Mouse (Mus musculus): ENCODE measurements around the gene Slfn5. TPM values are rescaled to one million over a fixed set of nuclear protein-coding genes. Genes with fewer than 3 reads are reported as not detected.
A peak's percentile ranks its signal among the peaks of the same experiment; 100 is the strongest.
"Not testable (repeated sequence)": the region's sequence is repeated elsewhere in the genome, so short reads cannot be mapped to it uniquely, and the experiment has no call there.

The Slfn5 gene
- polyA plus RNA-seq, 2 experiments, result 0.54 to 0.84 TPM

DNA sequence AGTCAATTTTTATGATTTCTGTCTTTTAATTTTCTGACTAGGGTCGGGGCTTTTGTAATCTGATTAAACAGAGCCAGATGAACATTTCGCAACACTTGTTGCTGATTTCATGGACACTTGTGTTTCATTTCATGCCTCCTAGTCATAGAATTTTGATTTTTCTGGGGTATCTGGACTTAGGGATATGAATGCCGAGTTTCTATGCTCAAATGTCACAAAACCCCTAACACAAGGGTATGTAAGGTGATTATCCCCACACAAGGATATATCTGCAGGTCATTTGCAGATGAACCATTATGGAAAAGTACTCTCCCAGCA, 21.6 kb upstream of the Slfn5 start:
- DNase-seq (ENCODE audit: low read depth in 3 of 3, low spot score in 3 of 3) (no peak), ATAC-seq (ENCODE audit: insufficient read depth) (no peak)
- H3K27ac ChIP-seq, result no peak overlapping the region
- H3K27me3 ChIP-seq (ENCODE audit: control insufficient read depth, insufficient read depth, low read length), result peaks cover 63% of the 10 kb centered on the region
- no peaks in the 10 kb centered on the region for H3K36me3 ChIP-seq (replicated peaks; ENCODE audit: control insufficient read depth, insufficient read depth, low read depth)
- H3K4me3 ChIP-seq (ENCODE audit: insufficient read depth in 1 of 2, low read depth in 2 of 2, low read length in 2 of 2), result no peak overlapping the region
- no peak for TF ChIP-seq EP300 (IDR thresholded peaks at IDR 0.05; ENCODE audit: low read depth)
- TF ChIP-seq CTCF (IDR thresholded peaks at IDR 0.05; ENCODE audit: low read depth), result no peak
- no peak overlapping the region for H3K4me2 ChIP-seq (ENCODE audit: low read depth)
- no peaks in the 10 kb centered on the region for H3K9me3 ChIP-seq (ENCODE audit: control insufficient read depth, low read length)
- no peak overlapping the region for H3K9ac ChIP-seq (replicated peaks)
- H3K4me1 ChIP-seq (replicated peaks; ENCODE audit: control insufficient read depth in 2 of 2, insufficient read depth in 2 of 2, low read length in 1 of 2), result no peaks in the 10 kb centered on the region
- 31% methylated on average over 3 of the region's 3 CpGs for WGBS (ENCODE audit: insufficient replicate concordance)

DNA sequence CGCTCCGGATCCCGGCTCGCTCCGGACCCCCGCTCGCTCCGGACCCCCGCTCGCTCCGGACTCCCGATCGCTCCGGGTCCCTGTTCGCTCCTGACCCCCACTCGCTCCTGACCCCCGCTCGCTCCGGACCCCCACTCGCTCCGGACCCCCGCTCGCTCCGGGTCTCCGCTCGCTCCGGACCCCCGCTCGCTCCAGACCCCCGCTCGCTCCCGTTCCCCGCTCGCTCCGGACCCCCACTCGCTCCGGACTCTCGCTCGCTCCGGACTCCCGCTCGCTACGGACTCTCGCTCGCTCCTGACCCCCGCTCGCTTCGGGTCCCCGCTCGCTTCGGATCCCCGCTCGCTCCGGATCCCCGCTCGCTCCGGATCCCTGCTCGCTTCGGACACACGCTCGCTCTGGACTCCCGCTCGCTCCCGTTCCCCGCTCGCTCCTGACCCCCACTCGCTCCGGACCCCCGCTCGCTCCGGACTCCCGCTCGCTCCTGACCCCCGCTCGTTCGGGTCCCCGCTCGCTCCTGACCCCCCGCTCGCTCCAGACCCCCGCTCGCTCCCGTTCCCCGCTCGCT, 20.7 kb upstream of the Slfn5 start:
- H3K4me1 ChIP-seq (replicated peaks; ENCODE audit: control insufficient read depth in 2 of 2, insufficient read depth in 2 of 2, low read length in 1 of 2); ATAC-seq (ENCODE audit: insufficient read depth); H3K36me3 ChIP-seq (replicated peaks; ENCODE audit: control insufficient read depth, insufficient read depth, low read depth); H3K9ac ChIP-seq (replicated peaks); H3K9me3 ChIP-seq (ENCODE audit: control insufficient read depth, low read length); H3K27ac ChIP-seq; DNase-seq (ENCODE audit: low read depth in 3 of 3, low spot score in 3 of 3): not testable (repeated sequence)
- 2% methylated on average over 80 of the region's 85 CpGs for WGBS (ENCODE audit: insufficient replicate concordance)
- Histone ChIP-seq H3K27me3 (ENCODE audit: control insufficient read depth, insufficient read depth, low read length) (peaks cover 64% of the 10 kb centered on the region), H3K4me2 (ENCODE audit: low read depth) (0 out of 2 replicates have a peak overlapping the region, but pooled peaks have one; percentile 6), H3K4me3 (ENCODE audit: insufficient read depth in 1 of 2, low read depth in 2 of 2, low read length in 2 of 2) (peak overlapping the region in 1 of 2 experiments; percentile 6; a peak in 1 of 4 replicates)

DNA sequence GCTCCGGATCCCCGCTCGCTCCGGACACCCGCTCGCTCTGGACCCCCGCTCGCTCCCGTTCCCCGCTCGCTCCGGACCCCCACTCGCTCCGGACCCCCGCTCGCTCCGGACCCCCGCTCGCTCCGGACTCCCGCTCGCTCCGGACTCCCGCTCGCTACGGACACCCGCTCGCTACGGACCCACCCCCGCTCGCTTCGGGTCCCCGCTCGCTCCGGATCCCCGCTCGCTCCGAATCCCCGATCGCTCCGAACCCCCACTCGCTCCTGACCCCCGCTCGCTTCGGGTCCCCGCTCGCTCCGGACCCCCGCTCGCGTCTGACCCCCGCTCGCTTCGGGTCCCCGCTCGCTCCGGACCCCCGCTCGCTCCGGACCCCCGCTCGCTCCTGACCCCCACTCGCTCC, 20.0 kb upstream of the Slfn5 start:
- ATAC-seq (ENCODE audit: insufficient read depth); H3K36me3 ChIP-seq (replicated peaks; ENCODE audit: control insufficient read depth, insufficient read depth, low read depth); H3K9me3 ChIP-seq (ENCODE audit: control insufficient read depth, low read length); H3K27ac ChIP-seq; H3K4me1 ChIP-seq (replicated peaks; ENCODE audit: control insufficient read depth in 2 of 2, insufficient read depth in 2 of 2, low read length in 1 of 2); H3K9ac ChIP-seq (replicated peaks); DNase-seq (ENCODE audit: low read depth in 3 of 3, low spot score in 3 of 3): not testable (repeated sequence)
- Histone ChIP-seq H3K4me2 (ENCODE audit: low read depth) (peak overlapping the region; percentile 52), H3K4me3 (ENCODE audit: insufficient read depth in 1 of 2, low read depth in 2 of 2, low read length in 2 of 2) (peak overlapping the region in 1 of 2 experiments; percentile 40; a peak in 2 of 4 replicates), H3K27me3 (ENCODE audit: control insufficient read depth, insufficient read depth, low read length) (peaks cover 71% of the 10 kb centered on the region)
- 3% methylated on average over 61 of the region's 63 CpGs for WGBS (ENCODE audit: insufficient replicate concordance)

DNA sequence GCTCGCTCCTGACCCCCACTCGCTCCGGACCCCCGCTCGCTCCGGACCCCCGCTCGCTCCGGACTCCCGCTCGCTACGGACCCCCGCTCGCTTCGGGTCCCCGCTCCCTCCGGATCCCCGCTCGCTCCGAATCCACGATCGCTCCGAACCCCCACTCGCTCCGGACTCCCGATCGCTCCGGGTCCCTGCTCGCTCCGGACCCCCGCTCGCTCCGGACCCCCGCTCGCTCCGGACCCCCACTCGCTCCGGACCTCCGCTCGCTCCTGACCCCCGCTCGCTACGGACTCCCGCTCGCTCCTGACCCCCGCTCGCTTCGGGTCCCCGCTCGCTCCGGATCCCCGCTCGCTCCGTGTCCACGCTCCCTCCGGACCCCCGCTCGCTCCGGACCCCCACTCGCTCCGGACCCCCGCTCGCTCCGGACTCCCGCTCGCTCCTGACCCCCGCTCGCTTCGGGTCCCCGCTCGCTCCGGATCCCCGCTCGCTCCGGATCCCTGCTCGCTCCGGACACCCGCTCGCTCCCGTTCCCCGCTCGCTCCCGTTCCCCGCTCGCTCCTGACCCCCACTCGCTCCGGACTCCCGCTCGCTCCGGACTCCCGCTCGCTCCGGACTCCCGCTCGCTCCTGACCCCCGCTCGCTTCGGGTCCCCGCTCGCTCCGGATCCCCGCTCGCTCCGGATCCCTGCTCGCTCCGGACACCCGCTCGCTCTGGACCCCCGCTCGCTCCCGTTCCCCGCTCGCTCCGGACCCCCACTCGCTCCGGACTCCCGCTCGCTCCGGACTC, 19.3 kb upstream of the Slfn5 start:
- not testable (repeated sequence) for ATAC-seq (ENCODE audit: insufficient read depth); H3K36me3 ChIP-seq (replicated peaks; ENCODE audit: control insufficient read depth, insufficient read depth, low read depth); H3K9me3 ChIP-seq (ENCODE audit: control insufficient read depth, low read length); DNase-seq (ENCODE audit: low read depth in 3 of 3, low spot score in 3 of 3); H3K4me1 ChIP-seq (replicated peaks; ENCODE audit: control insufficient read depth in 2 of 2, insufficient read depth in 2 of 2, low read length in 1 of 2); H3K9ac ChIP-seq (replicated peaks); H3K27ac ChIP-seq
- H3K27me3 ChIP-seq (ENCODE audit: control insufficient read depth, insufficient read depth, low read length), result peaks cover 72% of the 10 kb centered on the region
- H3K4me3 ChIP-seq (ENCODE audit: insufficient read depth in 1 of 2, low read depth in 2 of 2, low read length in 2 of 2), result peak overlapping the region in 1 of 2 experiments; percentile 40; a peak in 3 of 4 replicates
- peak overlapping the region; percentile 52 for H3K4me2 ChIP-seq (ENCODE audit: low read depth)
- WGBS (ENCODE audit: insufficient replicate concordance), result under 1% methylated on average over 115 of the region's 119 CpGs

DNA sequence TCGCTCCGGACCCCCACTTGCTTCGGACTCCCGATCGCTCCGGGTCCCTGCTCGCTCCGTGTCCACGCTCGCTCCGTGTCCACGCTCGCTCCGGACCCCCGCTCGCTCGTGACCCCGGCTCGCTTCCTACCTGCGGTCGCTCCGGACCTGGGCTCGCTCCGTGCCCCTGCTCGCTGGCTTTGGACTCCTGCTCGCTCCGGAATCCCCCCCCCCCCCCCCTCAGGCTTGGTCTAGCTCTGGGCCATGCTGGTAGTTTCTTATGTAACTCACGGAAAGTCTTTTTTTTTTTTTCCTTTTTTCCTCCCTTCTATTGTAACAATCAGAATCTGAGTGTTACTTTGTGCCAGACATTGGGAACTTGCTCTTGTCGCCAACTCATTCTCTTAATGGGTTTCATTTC, 18.0 kb upstream of the Slfn5 start:
- Histone ChIP-seq H3K27ac (no peak overlapping the region), H3K9ac (replicated peaks) (no peak overlapping the region), H3K4me3 (ENCODE audit: insufficient read depth in 1 of 2, low read depth in 2 of 2, low read length in 2 of 2) (peak overlapping the region in 1 of 2 experiments; percentile 26; a peak in 2 of 4 replicates), H3K4me1 (replicated peaks; ENCODE audit: control insufficient read depth in 2 of 2, insufficient read depth in 2 of 2, low read length in 1 of 2) (no peaks in the 10 kb centered on the region), H3K9me3 (ENCODE audit: control insufficient read depth, low read length) (no peaks in the 10 kb centered on the region), H3K27me3 (ENCODE audit: control insufficient read depth, insufficient read depth, low read length) (peaks cover 67% of the 10 kb centered on the region), H3K4me2 (ENCODE audit: low read depth) (peak overlapping the region; percentile 52), H3K36me3 (replicated peaks; ENCODE audit: control insufficient read depth, insufficient read depth, low read depth) (no peaks in the 10 kb centered on the region)
- ATAC-seq (ENCODE audit: insufficient read depth) (no peak), DNase-seq (ENCODE audit: low read depth in 3 of 3, low spot score in 3 of 3) (no peak)
- 1% methylated on average over 26 of the region's 29 CpGs for WGBS (ENCODE audit: insufficient replicate concordance)
- no peak for TF ChIP-seq CTCF (IDR thresholded peaks at IDR 0.05; ENCODE audit: low read depth)
- TF ChIP-seq EP300 (IDR thresholded peaks at IDR 0.05; ENCODE audit: low read depth), result no peak
